Mouse (Mus musculus): ENCODE measurements around the gene Litaf. TPM values are rescaled to one million over a fixed set of nuclear protein-coding genes. Genes with fewer than 3 reads are reported as not detected.
A peak's percentile ranks its signal among the peaks of the same experiment; 100 is the strongest.

Gene Litaf
- 47.7 and 52.1 TPM in 2 replicates for polyA plus RNA-seq (2016; fragmentation: Nextera tagmentation; extraction: Ambion mirVana)

DNA sequence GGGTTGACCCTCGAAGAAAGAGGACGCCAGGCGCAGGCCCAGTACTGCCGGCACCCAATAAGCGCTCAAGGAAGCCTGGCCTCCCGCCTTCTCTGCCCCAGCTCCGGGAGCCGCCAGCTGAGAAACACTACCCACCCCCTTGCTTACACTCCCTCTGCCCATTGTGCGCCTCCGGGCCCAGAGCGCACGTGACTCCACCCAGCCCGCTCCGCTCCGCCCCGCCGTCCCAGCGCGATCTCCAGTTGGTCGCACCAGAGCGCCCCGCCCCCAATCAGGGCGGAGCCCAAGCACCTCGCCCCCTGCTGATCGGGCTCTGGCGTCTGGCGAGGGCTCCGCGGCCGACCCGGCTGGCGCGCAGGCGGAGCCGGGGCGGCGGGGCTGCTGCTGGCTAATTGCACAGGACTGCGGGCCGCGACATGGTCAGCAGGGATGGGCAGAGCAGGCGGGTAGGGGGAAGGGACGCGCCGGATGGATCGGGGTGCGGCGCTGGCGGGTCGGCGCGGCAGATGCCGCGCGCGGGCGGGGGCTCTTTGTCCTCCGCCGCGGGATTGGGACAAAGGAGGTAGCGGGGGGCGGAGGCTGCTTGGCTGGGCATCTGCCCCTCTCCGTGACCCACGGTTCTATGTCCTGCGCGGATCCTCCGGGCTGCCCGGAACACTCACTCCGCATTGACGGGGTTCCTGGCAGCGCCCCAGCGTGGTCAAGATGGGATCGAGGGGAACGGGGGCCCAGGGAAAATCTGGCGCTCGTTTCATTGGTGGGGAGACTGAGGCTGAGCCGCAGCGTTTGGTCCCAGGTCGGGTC, at the start of gene Litaf:
Gene Litaf (minus strand): TSS at position 129 of the 804 bp plus-strand sequence.
- peak; percentile 97 for ATAC-seq (ENCODE audit: low FRiP score, low read depth)
- Histone ChIP-seq H3K9me3 (no peaks in the 10 kb centered on the region), H3K9ac (peak within 1 kb of the TSS; percentile 96), H3K36me3 (peaks cover 2% of the 10 kb centered on the region; the same call in 1 of the 2 replicates), H3K4me3 (peak within 1 kb of the TSS; percentile 77), H3K27ac (peak within 1 kb of the TSS; percentile 97), H3K4me2 (replicated peaks) (peak within 1 kb of the TSS; percentile 72), H3K4me1 (peaks cover 62% of the 10 kb centered on the region), H3K27me3 (replicated peaks) (no peaks in the 10 kb centered on the region)
- under 1% methylated on average over 77 of the region's 78 CpGs for WGBS

DNA sequence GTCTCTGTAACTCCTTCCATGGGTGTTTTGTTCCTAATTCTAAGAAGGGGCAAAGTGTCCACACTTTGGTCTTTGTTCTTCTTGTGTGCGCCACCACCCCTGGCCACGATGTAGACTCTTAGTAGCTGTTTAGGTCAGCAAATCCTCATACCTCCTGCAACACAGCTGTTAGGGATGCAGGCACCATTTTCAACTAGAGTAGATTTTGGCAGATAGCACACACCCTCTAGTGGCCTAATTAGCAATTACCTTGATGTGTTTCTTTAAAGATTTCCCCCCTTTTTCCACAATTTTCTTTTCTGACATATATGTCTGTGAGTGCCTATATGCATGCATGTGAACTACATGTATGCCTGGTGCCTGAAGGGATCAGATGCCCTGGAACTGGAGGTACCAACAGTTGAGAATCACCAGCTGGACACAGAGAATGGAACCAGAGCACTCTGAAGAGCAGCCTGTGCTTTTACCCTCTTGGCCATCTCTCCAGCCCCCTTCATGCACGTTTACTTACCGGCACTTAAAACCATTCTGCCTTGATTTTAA, 43.3 kb upstream of the Litaf start:
- Histone ChIP-seq H3K27me3 (replicated peaks) (no peaks in the 10 kb centered on the region), H3K4me1 (no peaks in the 10 kb centered on the region), H3K9ac (no peak overlapping the region), H3K4me2 (replicated peaks) (no peak overlapping the region), H3K4me3 (no peak overlapping the region), H3K27ac (no peak overlapping the region), H3K9me3 (no peaks in the 10 kb centered on the region), H3K36me3 (peaks cover 6% of the 10 kb centered on the region; the same call in 1 of the 2 replicates)
- WGBS: 73% methylated on average over 4 of the region's 4 CpGs
- ATAC-seq (ENCODE audit: low FRiP score, low read depth): no peak

DNA sequence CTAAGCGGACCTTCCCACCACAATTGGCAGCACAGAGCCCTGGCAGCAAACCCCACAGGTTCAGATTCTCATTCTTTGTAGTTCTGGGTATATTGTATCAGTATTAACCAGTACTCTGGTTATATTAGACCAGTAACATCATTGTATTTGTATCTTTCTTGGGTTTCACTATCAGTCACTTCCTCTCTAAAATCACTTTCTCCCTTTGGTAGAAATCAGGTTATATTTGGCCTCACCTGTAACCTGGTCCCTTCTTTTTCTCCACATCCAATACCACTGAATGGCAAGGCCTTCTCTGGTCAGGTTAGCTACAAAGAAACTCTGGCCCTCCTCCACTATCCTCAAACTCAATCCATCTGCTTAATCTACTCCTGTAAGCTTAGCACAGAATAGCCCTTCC, 38.9 kb upstream of the Litaf start:
- Histone ChIP-seq H3K27ac (no peak overlapping the region), H3K4me2 (replicated peaks) (no peak overlapping the region), H3K9me3 (no peaks in the 10 kb centered on the region), H3K27me3 (replicated peaks) (no peaks in the 10 kb centered on the region), H3K4me1 (no peaks in the 10 kb centered on the region), H3K4me3 (no peak overlapping the region), H3K36me3 (peaks cover 4% of the 10 kb centered on the region; the same call in 1 of the 2 replicates), H3K9ac (no peak overlapping the region)
- 83% methylated on average over 1 of the region's 1 CpGs for WGBS
- ATAC-seq (ENCODE audit: low FRiP score, low read depth): no peak

DNA sequence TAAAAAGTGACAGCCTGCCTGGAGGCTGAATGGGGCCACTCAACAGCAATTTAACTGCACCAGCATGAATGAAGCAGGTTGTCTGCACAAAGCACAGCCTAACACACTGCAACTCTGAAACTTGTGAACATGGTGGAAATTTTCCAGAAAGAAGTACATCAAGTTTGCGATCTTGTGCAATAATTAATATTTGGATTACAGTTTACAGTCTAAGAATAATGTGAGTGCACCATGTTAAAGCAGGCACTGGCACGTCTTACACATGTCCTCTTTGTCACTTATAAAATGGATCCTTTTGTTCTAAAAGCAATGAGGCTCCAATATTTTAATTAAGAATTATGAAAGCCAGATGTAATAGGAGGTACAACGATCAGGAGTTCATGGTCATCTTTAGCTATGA, 31.3 kb upstream of the Litaf start:
- no peaks in the 10 kb centered on the region for H3K27me3 ChIP-seq (replicated peaks)
- no peaks in the 10 kb centered on the region for H3K4me1 ChIP-seq
- H3K36me3 ChIP-seq: peaks cover 2% of the 10 kb centered on the region; the same call in 1 of the 2 replicates
- no peak for ATAC-seq (ENCODE audit: low FRiP score, low read depth)
- no peak overlapping the region for H3K4me2 ChIP-seq (replicated peaks)
- H3K9me3 ChIP-seq: no peaks in the 10 kb centered on the region
- H3K4me3 ChIP-seq: no peak overlapping the region
- H3K9ac ChIP-seq: no peak overlapping the region
- no peak overlapping the region for H3K27ac ChIP-seq
- 88% methylated on average over 3 of the region's 3 CpGs for WGBS

- no peak overlapping the region for H3K4me2 ChIP-seq (replicated peaks)
- no peak overlapping the region for H3K4me3 ChIP-seq
- H3K9me3 ChIP-seq: no peaks in the 10 kb centered on the region
- no peak overlapping the region for H3K27ac ChIP-seq
- no peaks in the 10 kb centered on the region for H3K4me1 ChIP-seq
- no peaks in the 10 kb centered on the region for H3K27me3 ChIP-seq (replicated peaks)
- H3K36me3 ChIP-seq: peaks cover 29% of the 10 kb centered on the region
- no peak for ATAC-seq (ENCODE audit: low FRiP score, low read depth)
- no peak overlapping the region for H3K9ac ChIP-seq
- WGBS: 94% methylated on average over 13 of the region's 13 CpGs
Measured at GRCm38 (mm10) chr16:11093717-11094386, 27.9 kb upstream of the Litaf start.

DNA sequence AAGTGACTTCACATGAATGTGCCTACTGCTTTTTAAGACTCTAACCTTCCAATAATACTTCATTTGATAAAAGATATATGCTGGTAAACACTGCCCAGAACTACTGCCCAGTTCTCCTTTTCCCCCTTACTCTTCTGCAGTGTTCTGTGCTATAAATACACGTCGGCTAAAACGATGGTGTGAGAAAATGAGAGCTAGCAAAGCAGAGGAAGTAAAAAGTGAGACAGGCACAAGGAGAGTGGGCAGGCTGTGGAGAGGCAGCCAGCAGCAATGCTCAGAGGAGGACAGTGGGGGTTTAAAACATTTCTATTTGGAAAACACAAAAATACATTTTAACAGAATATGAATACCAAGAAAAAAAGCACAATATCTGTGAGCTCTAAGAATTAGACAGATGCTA, 26.6 kb upstream of the Litaf start:
- no peaks in the 10 kb centered on the region for H3K27me3 ChIP-seq (replicated peaks)
- no peak overlapping the region for H3K9ac ChIP-seq
- H3K4me3 ChIP-seq: no peak overlapping the region
- ATAC-seq (ENCODE audit: low FRiP score, low read depth): no peak
- H3K4me1 ChIP-seq: no peaks in the 10 kb centered on the region
- no peaks in the 10 kb centered on the region for H3K9me3 ChIP-seq
- peaks cover 40% of the 10 kb centered on the region for H3K36me3 ChIP-seq
- H3K27ac ChIP-seq: no peak overlapping the region
- H3K4me2 ChIP-seq (replicated peaks): no peak overlapping the region
- WGBS: 87% methylated on average over 3 of the region's 3 CpGs

GRCm38 (mm10) chr16:11092061-11092460, 26.1 kb upstream of the Litaf start:
- Histone ChIP-seq H3K27ac (no peak overlapping the region), H3K27me3 (replicated peaks) (no peaks in the 10 kb centered on the region), H3K4me2 (replicated peaks) (no peak overlapping the region), H3K4me1 (no peaks in the 10 kb centered on the region), H3K9me3 (no peaks in the 10 kb centered on the region), H3K36me3 (peaks cover 44% of the 10 kb centered on the region), H3K9ac (no peak overlapping the region), H3K4me3 (no peak overlapping the region)
- WGBS: 70% methylated on average over 4 of the region's 4 CpGs
- no peak for ATAC-seq (ENCODE audit: low FRiP score, low read depth)

DNA sequence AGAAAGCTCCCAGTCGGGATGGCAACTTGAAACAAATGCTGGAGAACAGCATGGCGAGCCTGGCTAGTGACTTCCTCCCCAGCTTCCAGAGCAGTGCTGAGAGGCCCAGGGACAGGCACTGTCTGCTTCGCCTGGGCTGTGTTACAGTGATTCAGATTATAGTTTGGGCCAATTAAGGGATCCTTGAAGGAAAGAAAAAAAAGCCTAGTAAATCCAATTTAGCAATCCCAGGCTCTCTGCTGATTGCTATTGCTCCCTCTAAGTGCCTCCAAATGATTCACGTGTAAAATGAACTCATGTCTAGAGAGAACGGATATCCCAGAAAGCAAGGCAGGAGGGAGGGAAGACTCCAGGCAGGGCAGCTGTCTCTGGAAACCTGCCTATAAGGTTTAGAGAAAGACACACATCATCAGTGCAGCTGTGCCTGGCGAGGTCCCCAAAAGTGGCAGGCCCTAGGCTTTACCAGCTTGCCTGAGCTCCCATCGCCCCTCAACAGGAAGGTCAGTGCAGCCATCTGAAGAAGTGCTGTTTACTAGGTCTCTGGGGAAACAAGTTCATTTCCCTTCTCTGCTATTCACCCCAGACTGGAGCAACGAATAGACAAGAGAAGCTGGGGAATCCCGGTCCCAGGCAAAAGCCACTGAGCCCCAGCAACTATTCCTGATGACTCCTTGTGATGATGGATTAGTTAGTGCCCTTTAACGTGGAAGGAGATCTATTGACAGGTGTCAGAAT, 25.0 kb upstream of the Litaf start:
- Histone ChIP-seq H3K36me3 (peaks cover 46% of the 10 kb centered on the region), H3K9ac (no peak overlapping the region), H3K9me3 (no peaks in the 10 kb centered on the region), H3K27ac (no peak overlapping the region), H3K4me1 (no peaks in the 10 kb centered on the region), H3K4me3 (no peak overlapping the region), H3K27me3 (replicated peaks) (no peaks in the 10 kb centered on the region), H3K4me2 (replicated peaks) (no peak overlapping the region)
- no peak for ATAC-seq (ENCODE audit: low FRiP score, low read depth)
- WGBS: 86% methylated on average over 10 of the region's 10 CpGs

DNA sequence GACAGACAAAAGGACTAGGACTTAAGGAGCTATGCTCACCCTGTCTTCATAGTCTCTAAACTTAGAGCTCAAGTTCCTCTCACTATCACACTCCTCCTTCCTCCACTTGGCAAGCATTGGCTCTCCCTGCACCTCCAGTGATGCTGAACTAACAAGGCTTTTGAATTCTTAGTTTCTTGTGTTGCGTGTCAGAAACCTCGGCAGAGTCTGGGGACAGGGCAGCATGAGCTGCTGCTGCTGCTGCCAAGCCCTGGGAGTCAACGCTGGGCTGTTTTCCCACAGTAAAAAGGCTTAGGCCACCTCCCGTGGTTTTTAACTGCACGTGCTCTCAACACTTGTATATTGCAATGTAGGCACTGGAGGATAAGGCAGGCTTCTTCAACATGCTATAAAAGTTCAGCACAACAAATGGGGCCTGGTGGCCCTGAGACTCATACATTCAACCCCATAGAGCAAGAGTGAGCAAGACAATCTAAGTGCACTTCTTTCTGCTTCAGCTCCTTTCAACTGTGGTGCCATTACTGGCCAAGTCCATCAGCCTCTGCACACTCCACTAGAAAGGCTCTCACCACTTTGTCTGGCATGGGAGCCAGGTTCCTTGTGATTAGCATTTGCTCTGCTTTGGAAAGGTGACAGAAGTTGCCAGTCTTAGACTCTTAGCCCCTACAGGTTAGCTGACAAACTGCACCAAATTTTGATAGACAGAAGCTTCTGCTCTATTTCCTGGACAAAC, 21.1 kb upstream of the Litaf start:
- 47% methylated on average over 5 of the region's 5 CpGs for WGBS
- no peak overlapping the region for H3K9ac ChIP-seq
- H3K9me3 ChIP-seq: no peaks in the 10 kb centered on the region
- no peak overlapping the region for H3K4me2 ChIP-seq (replicated peaks)
- peaks cover 66% of the 10 kb centered on the region for H3K36me3 ChIP-seq
- no peaks in the 10 kb centered on the region for H3K27me3 ChIP-seq (replicated peaks)
- no peak overlapping the region for H3K27ac ChIP-seq
- H3K4me1 ChIP-seq: no peaks in the 10 kb centered on the region
- ATAC-seq (ENCODE audit: low FRiP score, low read depth): peak; percentile 68
- H3K4me3 ChIP-seq: no peak overlapping the region

DNA sequence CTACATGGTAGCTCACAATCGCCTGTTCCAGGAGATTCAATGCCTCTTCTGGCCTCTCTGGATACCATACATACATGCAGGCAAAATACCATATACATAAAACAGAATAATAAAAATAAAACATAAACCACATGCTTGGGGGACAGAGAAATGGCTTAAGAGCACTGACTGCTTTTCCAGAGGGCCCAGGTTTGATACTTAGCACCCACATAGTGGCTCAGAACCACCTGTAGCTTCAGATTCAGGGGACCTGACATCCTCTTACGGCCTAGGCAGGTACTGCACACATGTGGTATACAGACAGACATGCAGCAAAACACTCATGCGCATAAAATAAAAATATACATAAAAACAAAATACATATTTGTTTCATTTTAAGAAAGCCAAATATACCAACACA, 20.3 kb upstream of the Litaf start:
- Histone ChIP-seq H3K4me1 (no peaks in the 10 kb centered on the region), H3K36me3 (peaks cover 59% of the 10 kb centered on the region), H3K4me3 (no peak overlapping the region), H3K27me3 (replicated peaks) (no peaks in the 10 kb centered on the region), H3K9me3 (no peaks in the 10 kb centered on the region), H3K27ac (no peak overlapping the region), H3K9ac (no peak overlapping the region), H3K4me2 (replicated peaks) (no peak overlapping the region)
- 96% methylated on average over 3 of the region's 3 CpGs for WGBS
- no peak for ATAC-seq (ENCODE audit: low FRiP score, low read depth)

GRCm38 (mm10) chr16:11084181-11084580, 18.2 kb upstream of the Litaf start:
- Histone ChIP-seq H3K9me3 (no peaks in the 10 kb centered on the region), H3K9ac (no peak overlapping the region), H3K4me1 (no peaks in the 10 kb centered on the region), H3K27ac (no peak overlapping the region), H3K4me2 (replicated peaks) (no peak overlapping the region), H3K27me3 (replicated peaks) (no peaks in the 10 kb centered on the region), H3K4me3 (no peak overlapping the region), H3K36me3 (peaks cover 58% of the 10 kb centered on the region)
- WGBS: 95% methylated on average over 8 of the region's 8 CpGs
- ATAC-seq (ENCODE audit: low FRiP score, low read depth): no peak
